Mouse (Mus musculus) frontal cortex, postnatal 36 days (tissue): ENCODE data around the gene Rassf2.

ENCODE experiments used
- DNase-seq, 2 experiments: peaks; one replicate each; pipeline ENCODE4 v3.0.0; 2022; ENCODE audit warnings: low spot score in 2 of 2

Gene Rassf2

GRCm38 (mm10) chr2:131954835-131955234, 75.2 kb downstream of the Rassf2 start:
- DNase-seq = no peak

- no peak for DNase-seq
Observed at GRCm38 (mm10) chr2:131953711-131954110, 76.3 kb downstream of the Rassf2 start.

DNA sequence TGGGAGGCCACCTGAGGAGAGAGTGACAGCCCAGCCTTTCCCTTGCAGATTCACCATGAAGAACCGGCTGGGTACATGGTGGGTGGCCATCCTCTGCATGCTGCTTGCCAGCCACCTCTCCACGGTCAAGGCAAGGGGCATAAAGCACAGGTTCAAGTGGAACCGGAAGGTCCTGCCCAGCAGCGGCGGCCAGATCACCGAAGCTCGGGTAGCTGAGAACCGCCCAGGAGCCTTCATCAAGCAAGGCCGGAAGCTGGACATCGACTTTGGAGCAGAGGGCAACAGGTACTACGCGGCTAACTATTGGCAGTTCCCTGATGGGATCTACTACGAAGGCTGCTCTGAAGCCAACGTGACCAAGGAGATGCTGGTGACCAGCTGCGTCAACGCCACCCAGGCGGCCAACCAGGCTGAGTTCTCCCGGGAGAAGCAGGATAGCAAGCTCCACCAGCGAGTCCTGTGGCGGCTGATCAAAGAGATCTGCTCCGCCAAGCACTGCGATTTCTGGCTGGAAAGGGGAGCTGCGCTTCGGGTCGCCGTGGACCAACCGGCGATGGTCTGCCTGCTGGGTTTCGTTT, 77.0 kb downstream of the Rassf2 start:
- DNase-seq = no peak

DNA sequence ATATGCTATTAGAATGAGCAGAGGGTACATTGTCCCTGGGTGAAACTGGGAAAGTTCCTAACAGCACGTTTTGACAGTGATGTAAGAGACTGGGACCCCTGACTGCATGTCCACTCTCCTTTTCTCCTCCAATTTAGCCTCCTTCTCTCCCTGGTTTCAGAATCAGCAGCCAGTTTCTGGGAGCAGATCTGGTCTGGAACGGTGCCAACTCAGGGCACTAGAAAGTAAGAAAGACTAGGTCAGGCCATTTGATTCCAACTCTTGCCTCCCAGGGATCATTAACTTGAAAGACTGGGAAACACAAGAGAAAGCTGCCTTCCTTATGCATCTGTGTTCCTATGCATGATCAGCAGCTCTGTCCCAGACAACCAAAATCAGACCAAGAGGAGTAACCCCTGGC, 77.6 kb downstream of the Rassf2 start:
- DNase-seq = no peak

GRCm38 (mm10) chr2:131950598-131951095, 79.4 kb downstream of the Rassf2 start, which contains the start of gene Prnd:
Gene Prnd (plus strand): TSS chr2:131950861.
- no peak for DNase-seq

DNA sequence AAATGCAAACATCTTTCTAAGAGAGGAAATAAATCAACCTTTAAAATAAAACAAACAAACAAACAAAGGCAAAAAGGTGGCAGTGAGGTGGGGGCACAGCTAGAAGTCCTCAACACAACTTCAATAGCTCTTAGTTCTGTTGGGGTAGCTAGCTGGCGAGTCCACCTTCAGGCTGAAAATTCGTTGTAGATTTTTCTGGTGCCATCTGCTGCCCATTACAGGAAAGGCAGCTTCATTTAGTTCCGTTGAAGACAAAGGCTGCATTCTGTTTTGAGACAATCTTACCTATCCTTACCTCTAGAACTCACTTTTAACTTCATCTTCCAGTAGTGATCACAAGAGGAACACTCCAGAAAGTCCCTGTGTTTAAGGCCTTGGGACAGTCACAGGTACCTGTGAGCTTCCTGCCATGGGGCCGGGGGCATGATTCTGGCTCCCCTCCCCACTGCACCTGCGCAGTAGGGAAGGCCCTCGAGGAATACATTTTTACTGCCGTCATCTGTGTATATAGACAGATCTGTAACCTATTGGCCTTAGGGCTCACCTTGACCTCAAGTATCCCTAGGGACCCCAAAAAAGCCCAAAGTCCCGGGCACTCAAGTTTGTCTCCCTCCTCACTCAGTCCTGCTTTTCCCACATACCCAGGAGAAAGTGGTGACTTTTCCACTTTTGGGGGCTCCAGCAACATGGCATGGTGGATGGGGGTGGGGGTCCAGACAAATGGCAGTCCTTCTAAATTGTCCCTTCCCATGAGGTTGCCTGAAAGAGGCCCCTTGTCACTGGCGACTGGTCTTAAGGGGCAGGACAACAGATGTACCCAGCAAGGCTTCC, 80.1 kb downstream of the Rassf2 start:
- DNase-seq = peak in 1 of 2 experiments; percentile 80

GRCm38 (mm10) chr2:131948916-131949639, 81.0 kb downstream of the Rassf2 start:
- no peak for DNase-seq

- no peak for DNase-seq
Observed at GRCm38 (mm10) chr2:131948156-131948555, 81.9 kb downstream of the Rassf2 start.

DNA sequence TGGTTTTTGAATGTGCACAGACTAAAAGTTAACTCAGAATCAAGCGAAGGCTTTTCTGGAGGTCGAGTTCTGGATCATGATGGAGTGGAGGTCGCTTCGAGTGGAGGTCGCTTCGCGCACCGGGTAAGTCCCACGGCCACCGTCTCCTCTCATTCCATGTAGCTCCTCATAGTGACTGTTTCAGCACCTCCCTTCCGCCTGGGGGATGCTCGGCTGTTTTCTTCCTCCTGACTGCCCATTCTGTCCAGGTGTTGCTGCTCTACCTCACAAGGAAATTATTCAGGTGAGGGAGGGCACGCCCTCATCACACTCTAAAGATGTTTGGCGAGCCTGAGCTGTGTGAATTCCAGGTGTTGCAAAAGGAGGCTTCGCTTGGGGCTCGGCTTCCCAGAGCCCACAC, 83.7 kb downstream of the Rassf2 start:
- DNase-seq = no peak

DNA sequence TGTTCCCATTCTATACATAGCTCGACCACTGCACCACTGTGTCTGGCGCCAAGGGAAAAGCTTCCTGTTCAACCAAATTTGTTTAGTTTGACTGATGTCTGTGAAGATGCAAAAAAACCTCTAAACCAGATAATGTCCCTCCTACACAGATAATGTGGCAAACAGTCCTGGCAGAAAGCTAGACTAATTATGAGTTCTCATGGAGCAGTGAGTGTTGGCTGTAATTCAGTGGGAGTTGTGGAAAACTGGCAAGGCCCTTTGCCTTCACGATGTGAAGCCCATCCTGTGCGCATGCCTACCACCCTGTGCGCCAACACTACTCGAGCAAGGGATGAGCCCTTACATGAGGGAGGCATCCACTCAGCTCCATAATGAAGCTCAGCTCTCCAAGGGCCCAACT, 84.3 kb downstream of the Rassf2 start:
- DNase-seq = no peak

GRCm38 (mm10) chr2:131945225-131945624, 84.8 kb downstream of the Rassf2 start:
- DNase-seq = no peak

DNA sequence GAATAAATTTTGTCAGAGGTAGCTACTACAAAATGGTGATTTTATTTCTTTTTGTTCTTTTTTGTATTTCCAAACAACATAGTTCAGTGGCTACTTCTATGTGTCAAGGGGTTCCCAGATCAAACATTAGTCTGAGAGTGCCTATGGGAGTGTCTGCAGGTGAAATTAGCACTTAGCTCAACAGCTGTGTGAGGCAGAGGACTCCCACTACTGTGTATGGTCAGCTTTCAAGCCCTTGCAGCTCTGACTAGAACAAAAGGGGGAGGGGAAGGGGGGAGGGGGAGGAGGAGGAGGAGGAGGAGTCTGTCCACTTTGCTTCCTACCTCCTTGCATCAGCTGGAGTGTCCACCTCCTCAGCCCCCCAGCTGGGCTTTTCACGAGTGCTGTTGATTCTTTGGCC, 85.7 kb downstream of the Rassf2 start:
- no peak for DNase-seq

- no peak for DNase-seq
Observed at GRCm38 (mm10) chr2:131941501-131941900, 88.6 kb downstream of the Rassf2 start.

DNA sequence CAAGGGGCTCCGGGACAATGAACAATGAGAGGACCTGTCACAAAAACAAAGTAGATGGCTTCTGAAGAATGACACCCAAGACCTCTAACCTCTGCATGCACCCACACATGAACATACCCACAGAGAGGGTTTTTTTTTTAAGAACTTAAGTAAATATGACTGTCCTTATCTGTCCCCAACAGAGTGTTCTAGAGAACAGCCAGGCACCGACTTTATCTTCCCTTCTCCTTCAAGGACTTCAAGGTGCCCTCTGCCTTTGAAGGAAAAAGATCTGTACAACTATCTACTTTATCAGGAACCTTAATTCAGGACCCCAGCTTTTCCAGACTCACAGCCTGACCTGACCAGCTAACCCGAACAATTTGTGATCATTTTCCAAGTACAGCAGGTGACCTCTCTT, 89.6 kb downstream of the Rassf2 start:
- no peak for DNase-seq
